Mouse (Mus musculus) MEL (cell line): ENCODE data around the gene Epha6. TPM values are rescaled to one million over a fixed set of nuclear protein-coding genes. Genes with fewer than 3 reads are reported as not detected.

ENCODE experiments used
- DNase-seq: peaks from one replicate; pipeline ENCODE4 v3.0.0; 2011; ENCODE audit warnings: low read depth, low spot score
- H3K27ac ChIP-seq: 2 replicates; pipeline ENCODE4 v1.5.1; 2012; ENCODE audit warnings: low read depth, mild to moderate bottlenecking, control low read depth, low read length, moderate library complexity; ENCODE audit not compliant: control insufficient read depth
- H3K27me3 ChIP-seq, 2 experiments: fragments of 150-350 bp in 1 of 2; sonication (generic) in 1 of 2; 2 replicates each; pipeline ENCODE4 v1.6.1; 2012; ENCODE audit warnings: low read length in 2 of 2, mild to moderate bottlenecking in 2 of 2, improper control_type of control experiment in 1 of 2, moderate library complexity in 1 of 2; ENCODE audit not compliant: insufficient read depth in 2 of 2, control insufficient read depth in 1 of 2
- H3K36me3 ChIP-seq, 2 experiments: 2 replicates each; pipeline ENCODE4 v1.6.1; 2012 to 2014; ENCODE audit warnings: low read length in 2 of 2, improper control_type of control experiment in 1 of 2, inconsistent platforms in 1 of 2, mild to moderate bottlenecking in 1 of 2; ENCODE audit not compliant: insufficient read depth in 2 of 2, control insufficient read depth in 1 of 2
- H3K4me1 ChIP-seq, 2 experiments: fragments of 150-350 bp in 1 of 2; sonication (generic) in 1 of 2; 2 replicates each; pipeline ENCODE4 v1.6.1; 2012; ENCODE audit warnings: low read length in 2 of 2, improper control_type of control experiment in 1 of 2, mild to moderate bottlenecking in 1 of 2; ENCODE audit not compliant: insufficient read depth in 2 of 2, control insufficient read depth in 1 of 2
- H3K4me3 ChIP-seq, 2 experiments: fragments of 150-350 bp in 1 of 2; sonication (generic) in 1 of 2; 2 replicates each; pipeline ENCODE4 v1.5.1; 2012; ENCODE audit warnings: low read depth in 2 of 2, low read length in 2 of 2, mild to moderate bottlenecking in 2 of 2, moderate library complexity in 2 of 2, control low read depth in 1 of 2, improper control_type of control experiment in 1 of 2; ENCODE audit not compliant: control insufficient read depth in 1 of 2, insufficient read depth in 1 of 2
- H3K79me2 ChIP-seq: 2 replicates; pipeline ENCODE4 v1.6.1; 2012; ENCODE audit warnings: mild to moderate bottlenecking, low read length, moderate library complexity; ENCODE audit not compliant: control insufficient read depth, poor library complexity, insufficient read depth
- H3K9ac ChIP-seq: 2 replicates; pipeline ENCODE4 v1.6.1; 2012; ENCODE audit warnings: low read depth, mild to moderate bottlenecking, control low read depth, low read length, moderate library complexity; ENCODE audit not compliant: control insufficient read depth, poor library complexity, severe bottlenecking
- H3K9me3 ChIP-seq: fragments of 150-350 bp; sonication (generic); replicated peaks from 2 replicates; pipeline ENCODE4 v1.6.1; 2012; ENCODE audit warnings: mild to moderate bottlenecking, low read length, improper control_type of control experiment, moderate library complexity; ENCODE audit not compliant: insufficient read depth
- BHLHE40 ChIP-seq: IDR thresholded peaks from 2 replicates; pipeline ENCODE4 v1.6.1; 2012; ENCODE audit warnings: low read depth, mild to moderate bottlenecking, inconsistent platforms, low read length, improper control_type of control experiment, borderline replicate concordance
- E2F4 ChIP-seq: IDR thresholded peaks from 2 replicates; pipeline ENCODE4 v1.6.1; 2011; ENCODE audit warnings: low read depth, low read length, improper control_type of control experiment, borderline replicate concordance
- EP300 ChIP-seq, 2 experiments: IDR thresholded peaks; 2 replicates each; pipeline ENCODE4 v1.6.1; 2011; ENCODE audit warnings: improper control_type of control experiment in 2 of 2, low read length in 2 of 2, low read depth in 1 of 2, mild to moderate bottlenecking in 1 of 2
- ETS1 ChIP-seq: IDR thresholded peaks from 2 replicates; pipeline ENCODE4 v1.6.1; 2012; ENCODE audit warnings: low read depth, mild to moderate bottlenecking, inconsistent platforms, low read length, improper control_type of control experiment, moderate library complexity
- GABPA ChIP-seq: IDR thresholded peaks from 2 replicates; pipeline ENCODE4 v1.6.1; 2012; ENCODE audit warnings: low read depth, mild to moderate bottlenecking, inconsistent platforms, low read length, improper control_type of control experiment, moderate library complexity
- GATA1 ChIP-seq: IDR thresholded peaks from 2 replicates; pipeline ENCODE4 v1.6.1; 2011; ENCODE audit warnings: low read depth, low read length, improper control_type of control experiment
- JUND ChIP-seq: IDR thresholded peaks from 2 replicates; pipeline ENCODE4 v1.6.1; 2011; ENCODE audit warnings: low read depth, mild to moderate bottlenecking, improper control_type of control experiment, low read length
- KAT2A ChIP-seq: conservative IDR thresholded peaks from 2 replicates; pipeline ENCODE4 v1.6.1; 2012; ENCODE audit warnings: low read depth, low read length, improper control_type of control experiment, inconsistent platforms
- MAFK ChIP-seq: IDR thresholded peaks from 2 replicates; pipeline ENCODE4 v1.6.1; 2011; ENCODE audit warnings: low read depth, mild to moderate bottlenecking, low read length, improper control_type of control experiment, borderline replicate concordance
- MAX ChIP-seq: IDR thresholded peaks from 2 replicates; pipeline ENCODE4 v1.6.1; 2011; ENCODE audit warnings: low read length, improper control_type of control experiment
- MAZ ChIP-seq: IDR thresholded peaks from 2 replicates; pipeline ENCODE4 v1.6.1; 2012; ENCODE audit warnings: low read depth, mild to moderate bottlenecking, inconsistent platforms, low read length, improper control_type of control experiment
- MXI1 ChIP-seq: IDR thresholded peaks from 2 replicates; pipeline ENCODE4 v1.6.1; 2011; ENCODE audit warnings: mild to moderate bottlenecking, low read depth, low read length, improper control_type of control experiment
- MYB ChIP-seq: IDR thresholded peaks from 2 replicates; pipeline ENCODE4 v1.6.1; 2011; ENCODE audit warnings: mild to moderate bottlenecking, low read depth, low read length, improper control_type of control experiment
- MYC ChIP-seq: IDR thresholded peaks from 2 replicates; pipeline ENCODE4 v1.6.1; 2011; ENCODE audit warnings: low read depth, mild to moderate bottlenecking, low read length, improper control_type of control experiment, moderate library complexity
- NELFE ChIP-seq: IDR thresholded peaks from 2 replicates; pipeline ENCODE4 v1.6.1; 2011; ENCODE audit warnings: low read depth, low read length, improper control_type of control experiment
- POLR2AphosphoS2 ChIP-seq: IDR thresholded peaks from 2 replicates; pipeline ENCODE4 v1.6.1; 2011; ENCODE audit warnings: low read length, improper control_type of control experiment
- RAD21 ChIP-seq: IDR thresholded peaks from 2 replicates; pipeline ENCODE4 v1.6.1; 2011; ENCODE audit warnings: mild to moderate bottlenecking, low read depth, low read length, improper control_type of control experiment
- SIN3A ChIP-seq: IDR thresholded peaks from 2 replicates; pipeline ENCODE4 v1.6.1; 2012; ENCODE audit warnings: low read length, improper control_type of control experiment, inconsistent platforms
- TAL1 ChIP-seq: IDR thresholded peaks from 2 replicates; pipeline ENCODE4 v1.6.1; 2012; ENCODE audit warnings: mild to moderate bottlenecking, inconsistent platforms, low read length, moderate library complexity, mixed read lengths
- TCF12 ChIP-seq: IDR thresholded peaks from 2 replicates; pipeline ENCODE4 v1.6.1; 2014; ENCODE audit warnings: low read depth, mild to moderate bottlenecking, inconsistent platforms, low read length, improper control_type of control experiment, moderate library complexity
- USF1 ChIP-seq: IDR thresholded peaks from 2 replicates; pipeline ENCODE4 v1.6.1; 2014; ENCODE audit warnings: low read depth, mild to moderate bottlenecking, inconsistent platforms, low read length, improper control_type of control experiment, moderate library complexity
- ZC3H11A ChIP-seq: IDR thresholded peaks from 2 replicates; pipeline ENCODE4 v1.6.1; 2012; ENCODE audit warnings: low read depth, mild to moderate bottlenecking, inconsistent platforms, low read length, improper control_type of control experiment
- polyA plus RNA-seq, 2 experiments: library from polyadenylated mRNA; stranded (reverse) in 1 of 2; unstranded in 1 of 2; fragments of >175 nt in 1 of 2; fragments of >200 nt in 1 of 2; gene quantifications; 2 replicates each; pipeline versions ENCODE4 v1.2.1 to v1.2.4; 2012; ENCODE audit warnings: low replicate concordance in 2 of 2, low read depth in 1 of 2; ENCODE audit not compliant: insufficient read length in 2 of 2, insufficient read depth in 1 of 2, missing spikeins in 1 of 2
- total RNA-seq: library from RNA; depleted of rRNA; stranded (reverse); fragments of 300-350 nt; gene quantifications from 2 replicates; pipeline ENCODE4 v1.2.3, GENCODE M21; 2012; rRNA removed

The Epha6 gene
- not detected in 2 replicates for total RNA-seq
- polyA plus RNA-seq, result not detected

DNA sequence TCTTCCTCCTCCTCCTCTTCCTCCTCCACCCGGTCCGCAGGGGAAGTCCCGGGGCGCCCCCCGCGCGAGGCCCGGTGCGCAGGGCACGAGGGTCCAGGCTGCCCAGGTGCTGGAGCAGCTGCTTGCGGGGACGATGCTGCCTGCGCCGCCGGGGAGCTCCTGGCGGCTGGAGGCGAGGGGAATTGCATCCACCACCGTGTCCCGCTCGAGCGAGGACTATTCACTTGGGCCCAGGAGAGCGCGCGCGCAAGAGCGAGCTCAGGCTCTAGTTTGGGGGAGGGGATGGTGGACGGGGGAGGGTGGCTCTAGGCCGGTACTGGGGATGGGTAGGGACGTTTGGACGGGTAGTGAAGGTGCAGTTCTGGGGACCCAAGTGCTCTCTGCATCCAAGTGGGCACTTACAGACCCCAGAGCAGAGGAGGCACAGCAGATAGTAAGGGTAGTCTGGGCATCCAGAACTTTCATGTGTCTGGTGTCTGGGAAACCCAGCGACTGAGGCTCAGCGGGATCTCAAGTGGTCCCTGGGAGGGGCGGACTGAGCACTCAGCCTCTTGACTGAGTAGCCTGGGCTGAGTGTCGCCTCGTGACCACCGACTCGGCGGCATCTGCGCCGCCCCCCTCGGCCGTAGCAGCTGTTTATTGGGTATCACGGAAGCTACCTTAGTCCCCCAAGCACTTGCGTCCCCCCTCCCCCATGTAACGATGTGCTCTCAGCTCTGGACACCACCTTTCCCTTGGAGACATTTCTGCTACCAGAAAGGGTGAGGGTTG, at the start of gene Epha6:
Gene Epha6, minus strand, starts transcription at position 471 of the 771 bp plus-strand sequence.
- Histone ChIP-seq H3K9ac (no peak within 1 kb of the TSS), H3K4me1 (no peaks in the 10 kb centered on the region), H3K9me3 (no peaks in the 10 kb centered on the region), H3K4me3 (no peak within 1 kb of the TSS), H3K27me3 (no peaks in the 10 kb centered on the region; a peak in 1 of 4 replicates), H3K36me3 (no peaks in the 10 kb centered on the region), H3K27ac (no peak within 1 kb of the TSS), H3K79me2 (no peaks in the 10 kb centered on the region)
- no peak for DNase-seq
- TF ChIP-seq BHLHE40 (no peak), MYB (no peak), KAT2A (no peak)

DNA sequence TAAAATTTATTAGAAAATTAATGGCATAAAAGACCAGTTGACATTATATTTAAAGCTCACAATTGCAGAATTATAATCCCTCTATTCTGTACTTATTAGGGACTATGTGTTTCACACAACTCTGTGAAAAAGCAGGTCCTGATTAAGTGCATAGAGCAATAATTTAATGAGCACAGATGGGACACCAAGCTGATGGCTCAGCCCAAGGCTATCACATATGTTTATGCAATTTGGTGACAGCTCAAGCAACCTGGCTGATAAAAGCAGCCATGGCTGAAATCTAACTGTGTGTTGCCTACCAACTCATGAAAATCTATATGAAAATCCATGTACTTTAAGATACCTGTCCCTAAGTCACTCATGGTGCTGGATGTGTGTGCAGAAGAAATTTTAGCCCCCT, 46.4 kb upstream of the Epha6 start:
- H3K4me3 ChIP-seq, result no peak overlapping the region

DNA sequence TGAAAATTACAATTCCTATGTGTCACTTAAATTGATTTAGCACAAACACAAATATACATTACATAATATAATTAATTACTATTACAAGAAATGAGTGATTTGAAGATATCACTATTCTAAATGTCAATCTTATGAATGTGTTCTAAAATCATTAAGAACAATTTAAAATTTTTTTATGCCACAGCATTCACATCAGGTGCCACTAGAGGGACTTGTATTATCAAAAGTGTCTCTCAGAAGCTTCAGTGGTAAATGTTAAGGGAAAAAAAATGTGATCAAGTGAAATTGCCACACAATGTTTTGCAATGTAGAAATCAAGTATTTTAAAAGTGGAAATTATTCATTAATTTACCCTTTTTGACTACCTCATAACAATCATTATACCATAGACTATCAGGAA, 22.8 kb upstream of the Epha6 start:
- H3K4me1 ChIP-seq, result no peaks in the 10 kb centered on the region
- H3K9ac ChIP-seq, result no peak overlapping the region
- no peaks in the 10 kb centered on the region for H3K79me2 ChIP-seq
- no peak for TF ChIP-seq GABPA
- TF ChIP-seq MXI1, result no peak
- TF ChIP-seq NELFE, result no peak
- no peak for TF ChIP-seq USF1
- TF ChIP-seq KAT2A, result no peak
- TF ChIP-seq EP300 (IDR thresholded peaks at IDR 0.05; ENCODE audit: low read depth in 1 of 2, low read length in 2 of 2), result no peak
- TF ChIP-seq TCF12, result no peak
- TF ChIP-seq MYB, result no peak
- TF ChIP-seq GATA1, result no peak
- TF ChIP-seq MYC, result no peak
- TF ChIP-seq MAX, result no peak
- TF ChIP-seq JUND, result no peak
- no peak for TF ChIP-seq POLR2AphosphoS2
- no peak for TF ChIP-seq RAD21
- TF ChIP-seq, all 39 proteins: peak for 0
- H3K36me3 ChIP-seq, result no peaks in the 10 kb centered on the region
- no peak overlapping the region for H3K27ac ChIP-seq
- no peaks in the 10 kb centered on the region for H3K9me3 ChIP-seq
- H3K27me3 ChIP-seq, result no peaks in the 10 kb centered on the region
- no peak overlapping the region for H3K4me3 ChIP-seq
- no peak for DNase-seq

More for the DNA sequence above, 46.4 kb upstream of the Epha6 start:
- no peak for DNase-seq
- H3K36me3 ChIP-seq, result no peaks in the 10 kb centered on the region
- H3K4me1 ChIP-seq, result no peaks in the 10 kb centered on the region
- H3K9me3 ChIP-seq, result no peaks in the 10 kb centered on the region
- no peak overlapping the region for H3K27ac ChIP-seq
- H3K79me2 ChIP-seq, result no peaks in the 10 kb centered on the region
- no peak overlapping the region for H3K9ac ChIP-seq
- H3K27me3 ChIP-seq, result no peaks in the 10 kb centered on the region
- TF ChIP-seq MYB (no peak), E2F4 (no peak), ETS1 (no peak), GABPA (no peak), SIN3A (no peak), MAZ (no peak), TAL1 (no peak), ZC3H11A (no peak), MAFK (no peak)
